Mouse (Mus musculus): ENCODE data around the gene Lefty2.
"Not testable (repeated sequence)": the region's sequence is repeated elsewhere in the genome, so short reads cannot be mapped to it uniquely, and the experiment has no call there.

Lefty2 gene

GRCm38 (mm10) chr1:180892808-180893207 lies at the start of gene Lefty2:
Gene Lefty2, plus strand, starts transcription at chr1:180893108.
- DNase-seq = no peak

GRCm38 (mm10) chr1:180848114-180848510 lies 44.8 kb upstream of the Lefty2 start:
- DNase-seq = peak; percentile 72 to 77

- DNase-seq = peak; percentile 40 to 61
Measured at GRCm38 (mm10) chr1:180848511-180849241, 44.2 kb upstream of the Lefty2 start.

GRCm38 (mm10) chr1:180849701-180850301 lies 43.1 kb upstream of the Lefty2 start:
- peak; percentile 24 to 55 for DNase-seq

- DNase-seq = peak; percentile 100
Measured at GRCm38 (mm10) chr1:180850316-180851270, 42.3 kb upstream of the Lefty2 start, which contains the start of gene Sde2. Gene Sde2, plus strand, starts transcription at chr1:180851127.

GRCm38 (mm10) chr1:180858763-180859162 lies 34.1 kb upstream of the Lefty2 start:
- no peak for DNase-seq

- no peak for DNase-seq
Measured at GRCm38 (mm10) chr1:180860030-180860429, 32.9 kb upstream of the Lefty2 start.

GRCm38 (mm10) chr1:180863606-180864005 lies 29.3 kb upstream of the Lefty2 start:
- DNase-seq = peak; percentile 38 to 39

GRCm38 (mm10) chr1:180866001-180866400 lies 26.9 kb upstream of the Lefty2 start:
- DNase-seq = peak in 1 of 2 experiments; percentile 9

- no peak for DNase-seq
Measured at GRCm38 (mm10) chr1:180870122-180870650, 22.7 kb upstream of the Lefty2 start.

GRCm38 (mm10) chr1:180873861-180874484 lies 18.9 kb upstream of the Lefty2 start:
- peak; percentile 43 to 57 for DNase-seq

GRCm38 (mm10) chr1:180874615-180875014 lies 18.3 kb upstream of the Lefty2 start:
- no peak for DNase-seq

- DNase-seq = no peak
Measured at GRCm38 (mm10) chr1:180875126-180875525, 17.8 kb upstream of the Lefty2 start.

- DNase-seq = no peak
Measured at GRCm38 (mm10) chr1:180877466-180877865, 15.4 kb upstream of the Lefty2 start.

- DNase-seq = no peak
Measured at GRCm38 (mm10) chr1:180881768-180882167, 11.1 kb upstream of the Lefty2 start.

- DNase-seq = no peak
Measured at GRCm38 (mm10) chr1:180883731-180884130, 9.2 kb upstream of the Lefty2 start.

GRCm38 (mm10) chr1:180884484-180884883 lies 8.4 kb upstream of the Lefty2 start:
- no peak for DNase-seq

GRCm38 (mm10) chr1:180888556-180889042 lies 4.3 kb upstream of the Lefty2 start:
- DNase-seq = no peak

GRCm38 (mm10) chr1:180889172-180889571 lies 3.7 kb upstream of the Lefty2 start:
- DNase-seq = no peak

- no peak for DNase-seq
Measured at GRCm38 (mm10) chr1:180889841-180890240, 3.1 kb upstream of the Lefty2 start.

- not testable (repeated sequence) for DNase-seq
Measured at GRCm38 (mm10) chr1:180894088-180894987, 1.4 kb downstream of the Lefty2 start.

Data from cerebellum, adult 18-20 months (tissue).